Mouse (Mus musculus) midbrain, embryonic 14.5 days (tissue): ENCODE data around the gene Gm12355. TPM values are rescaled to one million over a fixed set of nuclear protein-coding genes. Genes with fewer than 3 reads are reported as not detected.

Experiments used
- ATAC-seq: fragments of 200-750 bp; cut with Nextera tagmentation; 2 replicates; pipeline ENCODE4 v1.8.0; 2017; ENCODE audit warnings: moderate number of reproducible peaks, moderate library complexity; ENCODE audit not compliant: low FRiP score, low TSS enrichment
- DNase-seq: peaks from one replicate; pipeline ENCODE4 v3.0.0-alpha.2; 2015
- H3K27ac ChIP-seq: fragments of 300-500 bp; sonication (generic); replicated peaks from 2 replicates; pipeline ENCODE4 v1.5.1; 2014; ENCODE audit warnings: mild to moderate bottlenecking, low read depth, low read length, moderate library complexity
- H3K27me3 ChIP-seq: fragments of 300-500 bp; sonication (generic); 2 replicates; pipeline ENCODE4 v1.6.1; 2014; ENCODE audit warnings: low read length, control low read depth, mixed read lengths; ENCODE audit not compliant: control insufficient read depth, insufficient read depth
- H3K36me3 ChIP-seq: fragments of 300-500 bp; sonication (generic); 2 replicates; pipeline ENCODE4 v1.6.1; 2014; ENCODE audit warnings: low read length, control low read depth; ENCODE audit not compliant: control insufficient read depth, insufficient read depth
- H3K4me1 ChIP-seq: fragments of 300-500 bp; sonication (generic); 2 replicates; pipeline ENCODE4 v1.6.1; 2014; ENCODE audit warnings: mild to moderate bottlenecking, antibody characterized with exemption, low read length, control low read depth; ENCODE audit not compliant: control insufficient read depth, insufficient read depth
- H3K4me2 ChIP-seq: fragments of 300-500 bp; sonication (generic); 2 replicates; pipeline ENCODE4 v1.6.1; 2014; ENCODE audit warnings: mild to moderate bottlenecking, low read length, moderate library complexity
- H3K4me3 ChIP-seq: fragments of 300-500 bp; sonication (generic); replicated peaks from 2 replicates; pipeline ENCODE4 v1.5.1; 2014; ENCODE audit warnings: low read depth, low read length
- H3K9ac ChIP-seq: fragments of 300-500 bp; sonication (generic); replicated peaks from 2 replicates; pipeline ENCODE4 v1.6.1; 2014; ENCODE audit warnings: mild to moderate bottlenecking, low read length, moderate library complexity
- H3K9me3 ChIP-seq: fragments of 300-500 bp; sonication (generic); 2 replicates; pipeline ENCODE4 v1.6.1; 2016; ENCODE audit warnings: low read length, control low read depth, mixed read lengths; ENCODE audit not compliant: control insufficient read depth
- WGBS: fragments of 180-500 bp; shearing (Covaris S2); extraction: QIAGEN DNeasy Blood & Tissue Kit; methylation state at CpG from one replicate; pipeline ENCODE4 v1.1.7; 2014; 5-methylcytosine and 5-hydroxymethylcytosine counted together
- polyA plus RNA-seq: library from polyadenylated mRNA; unstranded; fragments of >200 nt; fragmentation: Nextera tagmentation; extraction: Ambion mirVana; gene quantifications from 2 replicates; pipeline ENCODE4 v1.2.1, GENCODE M21; 2014

The Gm12355 gene
- polyA plus RNA-seq, 1 experiment from 2014 or later, result 0.71 TPM

DNA sequence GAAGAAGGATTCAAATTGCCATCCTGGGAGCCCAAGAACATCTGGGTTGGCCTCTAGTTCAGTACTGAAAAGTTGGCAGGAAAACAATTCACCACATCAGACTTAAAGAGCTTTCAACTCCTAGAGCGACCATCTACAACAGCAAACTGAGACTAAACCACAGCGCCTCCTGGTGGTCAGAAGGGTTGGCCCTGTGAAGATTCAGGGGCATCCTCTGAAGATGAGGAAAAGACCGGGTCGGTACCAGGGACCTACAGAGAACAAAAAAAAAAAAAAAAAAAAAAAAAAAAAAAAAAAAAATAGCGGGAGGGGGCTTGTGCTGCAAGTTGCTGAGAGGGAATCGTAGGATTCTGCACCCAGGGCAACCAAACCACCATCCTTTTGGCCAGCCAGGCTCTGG is 28.1 kb downstream of the Gm12355 start:
- Histone ChIP-seq H3K9me3 (no peaks in the 10 kb centered on the region), H3K36me3 (no peaks in the 10 kb centered on the region), H3K4me2 (no peak overlapping the region), H3K27ac (no peak overlapping the region), H3K9ac (no peak overlapping the region), H3K27me3 (peaks cover 4% of the 10 kb centered on the region; the same call in 1 of the 2 replicates), H3K4me1 (peaks cover 4% of the 10 kb centered on the region; the same call in 1 of the 2 replicates), H3K4me3 (no peak overlapping the region)
- 44% methylated on average over 6 of the region's 6 CpGs for WGBS
- peak; percentile 64 for DNase-seq
- ATAC-seq, result no peak

DNA sequence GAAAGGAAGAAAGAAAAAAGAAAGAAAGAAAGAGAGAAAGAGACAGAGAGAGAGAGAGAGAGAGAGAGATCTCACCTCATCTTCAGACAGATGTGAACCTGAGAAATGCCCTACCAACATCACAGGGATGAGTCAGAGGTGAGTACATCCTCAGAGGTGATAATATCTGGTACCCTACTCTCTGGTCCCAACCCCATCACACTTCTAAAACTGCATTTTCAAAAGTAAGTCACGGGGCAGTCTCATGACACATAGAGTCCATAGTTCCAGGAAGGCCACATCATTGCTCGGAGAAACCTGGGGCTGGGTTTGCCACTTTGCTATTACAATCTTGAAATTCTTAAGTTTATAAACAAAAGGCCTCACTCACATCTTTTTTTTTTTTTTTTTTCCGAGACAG is 29.5 kb downstream of the Gm12355 start:
- Histone ChIP-seq H3K9ac (no peak overlapping the region), H3K36me3 (no peaks in the 10 kb centered on the region), H3K4me1 (no peaks in the 10 kb centered on the region), H3K27me3 (peaks cover 4% of the 10 kb centered on the region; the same call in 1 of the 2 replicates), H3K4me3 (no peak overlapping the region), H3K9me3 (no peaks in the 10 kb centered on the region), H3K4me2 (no peak overlapping the region), H3K27ac (no peak overlapping the region)
- DNase-seq (no peak), ATAC-seq (no peak)
- WGBS, result 86% methylated on average over 3 of the region's 3 CpGs

- ATAC-seq (no peak), DNase-seq (no peak)
- H3K9me3 ChIP-seq, result no peaks in the 10 kb centered on the region
- no peak overlapping the region for H3K4me3 ChIP-seq
- H3K36me3 ChIP-seq, result no peaks in the 10 kb centered on the region
- H3K4me1 ChIP-seq, result no peaks in the 10 kb centered on the region
- H3K27me3 ChIP-seq, result no peaks in the 10 kb centered on the region; the same call in 1 of the 2 replicates
- H3K9ac ChIP-seq, result no peak overlapping the region
- WGBS, result 71% methylated on average over 10 of the region's 10 CpGs
- H3K27ac ChIP-seq, result no peak overlapping the region
- no peak overlapping the region for H3K4me2 ChIP-seq
These were observed 30.0 kb downstream of the Gm12355 start for GRCm38 (mm10) chr11:98595473-98595872.

- Histone ChIP-seq H3K4me2 (no peak overlapping the region), H3K27ac (no peak overlapping the region), H3K9me3 (no peaks in the 10 kb centered on the region), H3K9ac (no peak overlapping the region), H3K4me3 (no peak overlapping the region), H3K27me3 (no peaks in the 10 kb centered on the region; the same call in 1 of the 2 replicates), H3K36me3 (no peaks in the 10 kb centered on the region), H3K4me1 (no peaks in the 10 kb centered on the region)
- WGBS, result 74% methylated on average over 6 of the region's 6 CpGs
- ATAC-seq (no peak), DNase-seq (no peak)
These were observed 30.4 kb downstream of the Gm12355 start for GRCm38 (mm10) chr11:98595021-98595420.

- H3K4me2 ChIP-seq, result no peak overlapping the region
- peaks cover 20% of the 10 kb centered on the region for H3K4me1 ChIP-seq
- DNase-seq (no peak), ATAC-seq (no peak)
- no peak overlapping the region for H3K9ac ChIP-seq
- H3K9me3 ChIP-seq, result no peaks in the 10 kb centered on the region
- no peak overlapping the region for H3K4me3 ChIP-seq
- WGBS, result 74% methylated on average over 19 of the region's 19 CpGs
- H3K27me3 ChIP-seq, result no peaks in the 10 kb centered on the region
- no peak overlapping the region for H3K27ac ChIP-seq
- H3K36me3 ChIP-seq, result no peaks in the 10 kb centered on the region
These were observed 34.7 kb downstream of the Gm12355 start for GRCm38 (mm10) chr11:98590548-98591445.

DNA sequence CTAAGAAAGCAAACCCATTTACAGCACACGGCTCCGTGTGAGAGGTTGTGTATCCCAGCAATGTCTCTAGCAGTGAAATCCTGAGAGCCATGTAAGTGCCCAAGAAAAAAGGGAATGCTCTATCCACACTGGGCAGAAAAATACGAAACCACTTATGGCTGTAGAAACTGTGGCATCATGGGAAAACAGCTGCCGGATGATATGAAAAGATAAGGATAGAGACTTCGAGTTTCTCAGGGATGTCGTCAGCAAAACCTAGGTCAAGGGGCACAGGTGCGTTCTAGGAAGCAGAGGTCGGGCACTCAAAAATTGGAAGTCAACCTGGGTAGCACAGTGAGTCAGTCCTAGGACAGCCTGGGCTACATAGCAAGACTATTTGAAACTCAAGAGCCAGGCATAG is 36.2 kb downstream of the Gm12355 start:
- Histone ChIP-seq H3K27me3 (no peaks in the 10 kb centered on the region), H3K36me3 (no peaks in the 10 kb centered on the region), H3K9ac (no peak overlapping the region), H3K4me3 (no peak overlapping the region), H3K27ac (no peak overlapping the region), H3K9me3 (no peaks in the 10 kb centered on the region), H3K4me1 (peaks cover 27% of the 10 kb centered on the region), H3K4me2 (no peak overlapping the region)
- ATAC-seq (no peak), DNase-seq (no peak)
- 88% methylated on average over 8 of the region's 8 CpGs for WGBS

DNA sequence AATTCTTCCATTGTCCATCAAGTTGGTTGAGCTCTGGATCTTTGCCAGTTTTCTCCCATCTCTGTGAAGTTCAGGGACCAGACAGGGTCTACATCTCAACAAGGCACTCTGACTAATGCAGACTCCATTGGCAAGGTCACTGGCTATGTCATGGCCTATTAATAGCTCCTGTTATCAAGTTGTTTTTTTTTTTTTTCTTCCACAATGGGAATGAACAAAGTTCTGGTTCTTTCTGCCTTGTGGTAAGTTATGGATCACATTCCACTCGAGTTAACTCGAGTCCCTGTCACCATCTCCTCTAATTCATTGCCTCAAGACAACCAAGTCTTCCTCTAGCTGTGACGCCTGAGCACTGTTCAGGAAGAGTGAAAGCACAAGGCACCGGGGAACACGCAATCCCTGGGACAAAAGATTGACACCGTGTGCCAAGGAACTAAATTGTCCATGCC is 36.6 kb downstream of the Gm12355 start:
- H3K4me3 ChIP-seq, result no peak overlapping the region
- H3K27ac ChIP-seq, result no peak overlapping the region
- no peaks in the 10 kb centered on the region for H3K27me3 ChIP-seq
- 69% methylated on average over 6 of the region's 6 CpGs for WGBS
- no peaks in the 10 kb centered on the region for H3K9me3 ChIP-seq
- no peak overlapping the region for H3K9ac ChIP-seq
- H3K4me2 ChIP-seq, result no peak overlapping the region
- DNase-seq, result peak; percentile 14
- H3K36me3 ChIP-seq, result no peaks in the 10 kb centered on the region
- peaks cover 27% of the 10 kb centered on the region for H3K4me1 ChIP-seq
- no peak for ATAC-seq

GRCm38 (mm10) chr11:98587684-98588546 is 37.5 kb downstream of the Gm12355 start:
- ATAC-seq, result 0 out of 2 replicates have a peak, but pooled peaks have one; percentile 10
- H3K4me1 ChIP-seq, result peaks cover 27% of the 10 kb centered on the region
- H3K9me3 ChIP-seq, result no peaks in the 10 kb centered on the region
- H3K9ac ChIP-seq, result peak overlapping the region; percentile 47
- H3K27ac ChIP-seq, result peak overlapping the region; percentile 88
- no peaks in the 10 kb centered on the region for H3K27me3 ChIP-seq
- H3K4me3 ChIP-seq, result peak overlapping the region; percentile 92
- peak overlapping the region; percentile 85 for H3K4me2 ChIP-seq
- peaks cover 8% of the 10 kb centered on the region for H3K36me3 ChIP-seq
- peak; percentile 74 for DNase-seq
- 5% methylated on average over 20 of the region's 20 CpGs for WGBS
